Mouse (Mus musculus): ENCODE results near the gene Dst.

- TF ChIP-seq CTCF (IDR thresholded peaks at IDR 0.05 in 2 of 3, conservative IDR thresholded peaks at IDR 0.05 in 1 of 3; ENCODE audit: control insufficient read depth in 1 of 3, insufficient read depth in 1 of 3, low read depth in 2 of 3, low read length in 3 of 3, poor library complexity in 1 of 3, severe bottlenecking in 1 of 3) (no peak), ZC3H11A (IDR thresholded peaks at IDR 0.05; ENCODE audit: low read depth, low read length) (no peak), ETS1 (IDR thresholded peaks at IDR 0.05; ENCODE audit: low read depth, low read length) (no peak)
These were observed 136.7 kb downstream of the Dst start for GRCm38 (mm10) chr1:34044675-34045074.

Data from MEL (cell line).